Mouse (Mus musculus) layer of hippocampus, adult 18-20 months (tissue): ENCODE data around the gene Wnt5b. TPM values are rescaled to one million over a fixed set of nuclear protein-coding genes. Genes with fewer than 3 reads are reported as not detected.

Experiments used
- DNase-seq, 2 experiments: peaks; one replicate each; pipeline ENCODE4 v3.0.0; 2022; ENCODE audit warnings: low spot score in 2 of 2
- long read RNA-seq: library from polyadenylated mRNA; stranded (forward); transcript quantifications from one replicate; pipeline ENCODE4 v2.0.0, GENCODE M21; 2021
- total RNA-seq, 2 experiments: library from RNA; stranded (reverse); gene quantifications; 2 replicates each; pipeline ENCODE4 v1.2.3; 2021

Wnt5b gene
- 1 to 10 TPM; 2.6 to 2.9 TPM for total RNA-seq
- long read RNA-seq, partial matches to known transcripts = 0 of 6 reads
- long read RNA-seq, other reads (novel, unspliced or antisense) = 5 of 6 reads

- no peak for DNase-seq
Observed at GRCm38 (mm10) chr6:119543803-119544517, at the start of gene Wnt5b. Gene Wnt5b, minus strand, starts transcription at chr6:119544347.

GRCm38 (mm10) chr6:119590872-119591271 is 46.7 kb upstream of the Wnt5b start:
- no peak for DNase-seq

GRCm38 (mm10) chr6:119587897-119588296 is 43.8 kb upstream of the Wnt5b start:
- DNase-seq = no peak

GRCm38 (mm10) chr6:119587454-119587853 is 43.3 kb upstream of the Wnt5b start:
- no peak for DNase-seq

- DNase-seq = peak in 1 of 2 experiments; percentile 59
Observed at GRCm38 (mm10) chr6:119585652-119586375, 41.7 kb upstream of the Wnt5b start.

GRCm38 (mm10) chr6:119584061-119584460 is 39.9 kb upstream of the Wnt5b start:
- no peak for DNase-seq

- no peak for DNase-seq
Observed at GRCm38 (mm10) chr6:119583165-119583564, 39.0 kb upstream of the Wnt5b start.

GRCm38 (mm10) chr6:119576706-119577105 is 32.6 kb upstream of the Wnt5b start:
- DNase-seq = no peak

GRCm38 (mm10) chr6:119575331-119575730 is 31.2 kb upstream of the Wnt5b start:
- DNase-seq = no peak

- DNase-seq = no peak
Observed at GRCm38 (mm10) chr6:119572296-119572695, 28.1 kb upstream of the Wnt5b start.

- DNase-seq = no peak
Observed at GRCm38 (mm10) chr6:119570797-119571196, 26.6 kb upstream of the Wnt5b start.

GRCm38 (mm10) chr6:119568339-119568738 is 24.2 kb upstream of the Wnt5b start:
- DNase-seq = no peak

GRCm38 (mm10) chr6:119565451-119566379 is 21.6 kb upstream of the Wnt5b start:
- DNase-seq = no peak

- no peak for DNase-seq
Observed at GRCm38 (mm10) chr6:119562558-119562957, 18.4 kb upstream of the Wnt5b start.

- no peak for DNase-seq
Observed at GRCm38 (mm10) chr6:119558855-119559254, 14.7 kb upstream of the Wnt5b start.

- no peak for DNase-seq
Observed at GRCm38 (mm10) chr6:119554439-119554838, 10.3 kb upstream of the Wnt5b start.

- DNase-seq = no peak
Observed at GRCm38 (mm10) chr6:119544518-119544864, 344 bp upstream of the Wnt5b start.

GRCm38 (mm10) chr6:119543456-119543802 is 718 bp downstream of the Wnt5b start:
- no peak for DNase-seq

- no peak for DNase-seq
Observed at GRCm38 (mm10) chr6:119535867-119536266, 8.3 kb downstream of the Wnt5b start.

GRCm38 (mm10) chr6:119533170-119533709 is 10.9 kb downstream of the Wnt5b start:
- no peak for DNase-seq

GRCm38 (mm10) chr6:119529659-119530058 is 14.5 kb downstream of the Wnt5b start:
- no peak for DNase-seq
